Mouse (Mus musculus) lung, postnatal 0 days (tissue): ENCODE measurements at regions not wholly inside any gene's neighbourhood (a gene's known extent, or its start where the extent isn't known, plus 50 kb on each side); places are given as distances from the start of the nearest gene placed in this dataset.

Source experiments
- ATAC-seq: fragments of 200-750 bp; cut with Nextera tagmentation; 2 replicates; pipeline ENCODE4 v1.8.0; 2017; ENCODE audit warnings: moderate library complexity
- DNase-seq: peaks from one replicate; pipeline ENCODE4 v3.0.0-alpha.2; 2016; ENCODE audit warnings: low spot score
- H3K27ac ChIP-seq: fragments of 300-500 bp; sonication (generic); 2 replicates; pipeline ENCODE4 v1.5.1; 2014; ENCODE audit warnings: antibody characterized with exemption, mild to moderate bottlenecking, low read length, mixed read lengths
- H3K27me3 ChIP-seq: fragments of 300-500 bp; sonication (generic); replicated peaks from 2 replicates; pipeline ENCODE4 v1.6.1; 2014; ENCODE audit warnings: low read length, mixed read lengths; ENCODE audit not compliant: insufficient read depth
- H3K36me3 ChIP-seq: fragments of 300-500 bp; sonication (generic); 2 replicates; pipeline ENCODE4 v1.6.1; 2014; ENCODE audit warnings: low read length, mixed read lengths; ENCODE audit not compliant: insufficient read depth
- H3K4me1 ChIP-seq: fragments of 300-500 bp; sonication (generic); 2 replicates; pipeline ENCODE4 v1.6.1; 2014; ENCODE audit warnings: antibody characterized with exemption, low read depth, low read length, mixed read lengths; ENCODE audit not compliant: insufficient read depth
- H3K4me2 ChIP-seq: fragments of 300-500 bp; sonication (generic); replicated peaks from 2 replicates; pipeline ENCODE4 v1.6.1; 2014; ENCODE audit warnings: low read depth, mild to moderate bottlenecking, low read length, moderate library complexity, mixed read lengths
- H3K4me3 ChIP-seq: fragments of 300-500 bp; sonication (generic); 2 replicates; pipeline ENCODE4 v1.5.1; 2014; ENCODE audit warnings: low read depth, low read length
- H3K9ac ChIP-seq: fragments of 300-500 bp; sonication (generic); replicated peaks from 2 replicates; pipeline ENCODE4 v1.6.1; 2014; ENCODE audit warnings: low read depth, mild to moderate bottlenecking
- H3K9me3 ChIP-seq: fragments of 300-500 bp; sonication (generic); 2 replicates; pipeline ENCODE4 v1.6.1; 2016; ENCODE audit warnings: low read length, mixed read lengths
- CTCF ChIP-seq: IDR thresholded peaks from 2 replicates; pipeline ENCODE4 v1.5.1; 2016; ENCODE audit warnings: antibody characterized with exemption, mild to moderate bottlenecking
- EP300 ChIP-seq: IDR thresholded peaks from 2 replicates; pipeline ENCODE4 v1.6.1; 2016; ENCODE audit warnings: antibody characterized with exemption, mild to moderate bottlenecking, control low read depth
- WGBS: fragments of 180-500 bp; shearing (Covaris S2); extraction: QIAGEN DNeasy Blood & Tissue Kit; methylation state at CpG from one replicate; pipeline ENCODE4 v1.1.7; 2014; 5-methylcytosine and 5-hydroxymethylcytosine counted together

DNA sequence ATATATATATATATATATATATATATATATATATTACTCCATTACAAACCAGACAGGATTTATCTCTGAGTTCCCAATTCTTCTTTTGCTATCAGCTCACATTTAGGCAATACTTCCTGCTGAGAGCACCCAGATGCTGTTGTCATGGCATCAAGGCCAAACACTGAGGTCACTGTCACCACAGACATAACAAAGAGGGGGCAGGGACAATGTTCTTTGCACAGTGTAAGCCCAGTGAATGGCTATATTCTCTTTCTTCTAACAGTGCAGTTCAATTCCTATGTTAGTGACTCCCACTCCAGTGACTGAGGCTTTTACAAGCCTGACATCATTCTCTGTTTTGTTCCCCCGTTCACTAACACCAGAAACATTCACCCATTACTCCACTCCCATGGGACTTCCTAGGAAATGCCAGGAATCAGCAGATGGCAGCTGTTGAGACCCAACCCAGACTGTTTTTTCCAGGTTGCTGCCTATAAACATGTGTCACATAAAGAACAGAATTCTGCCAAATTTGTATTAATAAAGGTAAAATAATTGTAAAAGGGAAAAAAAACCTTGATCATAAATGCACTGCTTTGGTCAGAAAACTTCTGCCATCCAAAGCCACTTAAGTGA, 289.5 kb downstream of the Slc22a22 start:
- Histone ChIP-seq H3K36me3 (no peaks in the 10 kb centered on the region), H3K4me1 (no peaks in the 10 kb centered on the region), H3K27me3 (no peaks in the 10 kb centered on the region), H3K4me3 (no peak overlapping the region), H3K27ac (no peak overlapping the region), H3K4me2 (no peak overlapping the region), H3K9me3 (no peaks in the 10 kb centered on the region), H3K9ac (no peak overlapping the region)
- DNase-seq (no peak), ATAC-seq (no peak)
- WGBS, result 36% methylated on average over 1 of the region's 1 CpGs
- TF ChIP-seq EP300 (no peak), CTCF (no peak)

DNA sequence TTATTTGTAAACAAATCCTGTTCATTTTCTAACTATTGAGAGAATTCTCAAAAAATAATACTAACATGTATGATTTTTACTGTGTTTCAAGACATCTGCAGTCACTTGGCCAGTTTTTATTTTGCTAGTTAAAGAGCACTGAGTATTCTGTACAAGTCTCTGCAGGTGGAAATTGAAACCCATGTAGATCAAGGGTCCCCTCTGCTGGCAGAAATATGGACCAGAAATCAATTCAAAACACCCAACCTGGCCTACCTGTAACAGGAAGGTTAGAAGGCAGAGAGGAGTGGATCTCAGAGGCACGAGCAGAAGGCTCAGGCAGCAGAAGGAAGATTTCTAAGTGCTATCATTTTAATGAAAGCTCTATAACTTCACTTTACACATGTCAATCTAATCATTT, 298.3 kb downstream of the Slc22a22 start:
- Histone ChIP-seq H3K4me2 (no peak overlapping the region), H3K9ac (no peak overlapping the region), H3K36me3 (no peaks in the 10 kb centered on the region), H3K4me1 (no peaks in the 10 kb centered on the region), H3K27me3 (no peaks in the 10 kb centered on the region), H3K27ac (no peak overlapping the region), H3K9me3 (no peaks in the 10 kb centered on the region), H3K4me3 (no peak overlapping the region)
- no peak for ATAC-seq
- no peak for TF ChIP-seq EP300
- TF ChIP-seq CTCF, result peak; percentile 4; the same call in 1 of the 2 replicates
- WGBS, result 32% methylated on average over 1 of the region's 1 CpGs
- no peak for DNase-seq

DNA sequence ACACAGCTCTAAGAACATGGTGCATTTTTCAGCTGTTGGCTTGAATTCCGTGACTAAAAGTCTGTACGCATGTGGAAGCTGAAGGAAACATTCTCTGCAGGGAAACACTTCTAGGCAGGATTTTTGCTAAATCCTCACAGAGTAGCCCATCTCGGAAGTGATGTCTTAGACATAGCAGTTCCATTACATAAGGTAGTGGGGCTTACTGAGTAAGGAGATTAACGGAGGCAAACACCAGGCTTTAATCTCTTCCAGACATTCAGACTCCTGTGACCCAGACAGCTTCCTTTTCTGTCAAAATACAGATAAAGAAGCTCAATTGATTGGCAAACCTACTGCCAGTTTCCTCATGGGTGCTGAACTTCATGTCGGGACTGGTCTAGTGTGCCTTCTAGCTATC, 304.7 kb downstream of the Slc22a22 start:
- Histone ChIP-seq H3K4me3 (no peak overlapping the region), H3K4me2 (no peak overlapping the region), H3K27ac (no peak overlapping the region), H3K9ac (no peak overlapping the region), H3K36me3 (no peaks in the 10 kb centered on the region), H3K4me1 (no peaks in the 10 kb centered on the region), H3K9me3 (no peaks in the 10 kb centered on the region), H3K27me3 (no peaks in the 10 kb centered on the region)
- ATAC-seq (no peak), DNase-seq (peak; percentile 6)
- TF ChIP-seq CTCF (no peak), EP300 (no peak)
- 18% methylated on average over 5 of the region's 5 CpGs for WGBS

- TF ChIP-seq CTCF, result no peak
- no peak for TF ChIP-seq EP300
- H3K4me3 ChIP-seq, result no peak overlapping the region
- no peak overlapping the region for H3K4me2 ChIP-seq
- no peak overlapping the region for H3K9ac ChIP-seq
- no peaks in the 10 kb centered on the region for H3K36me3 ChIP-seq
- no peaks in the 10 kb centered on the region for H3K9me3 ChIP-seq
- no peak for ATAC-seq
- DNase-seq, result no peak
- no peaks in the 10 kb centered on the region for H3K27me3 ChIP-seq
- WGBS, result 52% methylated on average over 12 of the region's 12 CpGs
- H3K4me1 ChIP-seq, result no peaks in the 10 kb centered on the region
- H3K27ac ChIP-seq, result no peak overlapping the region
Observed at GRCm38 (mm10) chr15:57162401-57163343, 314.8 kb downstream of the Slc22a22 start.

DNA sequence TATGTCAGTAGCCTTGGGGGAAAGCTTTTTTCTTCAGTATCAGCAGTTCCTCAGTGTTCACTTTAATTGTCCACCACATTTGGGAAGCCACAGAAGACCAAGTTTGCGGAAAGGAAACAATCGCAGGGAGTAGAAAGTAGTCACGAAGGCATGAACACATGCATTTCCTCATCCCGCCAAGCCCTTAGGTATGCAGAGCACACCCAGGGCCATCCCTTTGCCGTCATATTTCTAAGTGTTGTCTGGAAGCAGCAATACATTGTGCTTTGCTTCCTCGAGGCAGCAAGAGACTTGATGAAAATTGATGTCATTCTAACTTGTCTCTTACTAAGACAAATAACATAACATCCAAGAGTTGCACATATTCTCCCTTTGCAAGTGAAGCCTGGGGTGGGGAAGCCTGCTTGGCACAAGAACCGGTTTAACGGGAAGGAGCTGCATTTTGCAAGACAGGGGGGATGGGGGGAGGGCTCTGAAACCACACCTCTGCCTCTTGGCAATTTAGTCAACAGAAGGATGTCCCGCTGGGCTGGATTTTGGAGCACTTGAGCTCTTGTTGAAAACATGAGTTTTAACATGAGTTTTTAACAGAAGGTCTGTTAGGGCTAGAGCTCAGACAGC, 337.2 kb downstream of the Slc22a22 start:
- H3K36me3 ChIP-seq, result no peaks in the 10 kb centered on the region
- H3K4me1 ChIP-seq, result no peaks in the 10 kb centered on the region
- no peaks in the 10 kb centered on the region for H3K9me3 ChIP-seq
- H3K4me3 ChIP-seq, result no peak overlapping the region
- DNase-seq (peak; percentile 58), ATAC-seq (peak; percentile 44; the same call in 1 of the 2 replicates)
- H3K4me2 ChIP-seq, result no peak overlapping the region; the same call in 1 of the 2 replicates
- no peak for TF ChIP-seq EP300
- no peak for TF ChIP-seq CTCF
- no peaks in the 10 kb centered on the region for H3K27me3 ChIP-seq
- 20% methylated on average over 9 of the region's 9 CpGs for WGBS
- no peak overlapping the region for H3K27ac ChIP-seq
- H3K9ac ChIP-seq, result no peak overlapping the region

- Histone ChIP-seq H3K4me3 (no peak overlapping the region), H3K36me3 (no peaks in the 10 kb centered on the region), H3K4me1 (no peaks in the 10 kb centered on the region), H3K4me2 (no peak overlapping the region), H3K27ac (no peak overlapping the region), H3K9ac (no peak overlapping the region), H3K27me3 (no peaks in the 10 kb centered on the region), H3K9me3 (no peaks in the 10 kb centered on the region)
- DNase-seq, result no peak
- WGBS, result 70% methylated on average over 3 of the region's 3 CpGs
- ATAC-seq, result no peak
- no peak for TF ChIP-seq CTCF
- no peak for TF ChIP-seq EP300
Observed at GRCm38 (mm10) chr15:57104711-57105110, 372.7 kb downstream of the Slc22a22 start.
